Mouse (Mus musculus) MEL (cell line): ENCODE data around the gene Cmbl. TPM values are rescaled to one million over a fixed set of nuclear protein-coding genes. Genes with fewer than 3 reads are reported as not detected.

Source experiments
- DNase-seq: peaks from one replicate; pipeline ENCODE4 v3.0.0; 2011; ENCODE audit warnings: low read depth, low spot score
- H3K27ac ChIP-seq: 2 replicates; pipeline ENCODE4 v1.5.1; 2012; ENCODE audit warnings: low read depth, mild to moderate bottlenecking, control low read depth, low read length, moderate library complexity; ENCODE audit not compliant: control insufficient read depth
- H3K27me3 ChIP-seq, 2 experiments: fragments of 150-350 bp in 1 of 2; sonication (generic) in 1 of 2; 2 replicates each; pipeline ENCODE4 v1.6.1; 2012; ENCODE audit warnings: low read length in 2 of 2, mild to moderate bottlenecking in 2 of 2, improper control_type of control experiment in 1 of 2, moderate library complexity in 1 of 2; ENCODE audit not compliant: insufficient read depth in 2 of 2, control insufficient read depth in 1 of 2
- H3K36me3 ChIP-seq, 2 experiments: 2 replicates each; pipeline ENCODE4 v1.6.1; 2012 to 2014; ENCODE audit warnings: low read length in 2 of 2, improper control_type of control experiment in 1 of 2, inconsistent platforms in 1 of 2, mild to moderate bottlenecking in 1 of 2; ENCODE audit not compliant: insufficient read depth in 2 of 2, control insufficient read depth in 1 of 2
- H3K4me1 ChIP-seq, 2 experiments: fragments of 150-350 bp in 1 of 2; sonication (generic) in 1 of 2; 2 replicates each; pipeline ENCODE4 v1.6.1; 2012; ENCODE audit warnings: low read length in 2 of 2, improper control_type of control experiment in 1 of 2, mild to moderate bottlenecking in 1 of 2; ENCODE audit not compliant: insufficient read depth in 2 of 2, control insufficient read depth in 1 of 2
- H3K4me3 ChIP-seq, 2 experiments: fragments of 150-350 bp in 1 of 2; sonication (generic) in 1 of 2; 2 replicates each; pipeline ENCODE4 v1.5.1; 2012; ENCODE audit warnings: low read depth in 2 of 2, low read length in 2 of 2, mild to moderate bottlenecking in 2 of 2, moderate library complexity in 2 of 2, control low read depth in 1 of 2, improper control_type of control experiment in 1 of 2; ENCODE audit not compliant: control insufficient read depth in 1 of 2, insufficient read depth in 1 of 2
- H3K79me2 ChIP-seq: 2 replicates; pipeline ENCODE4 v1.6.1; 2012; ENCODE audit warnings: mild to moderate bottlenecking, low read length, moderate library complexity; ENCODE audit not compliant: control insufficient read depth, poor library complexity, insufficient read depth
- H3K9ac ChIP-seq: 2 replicates; pipeline ENCODE4 v1.6.1; 2012; ENCODE audit warnings: low read depth, mild to moderate bottlenecking, control low read depth, low read length, moderate library complexity; ENCODE audit not compliant: control insufficient read depth, poor library complexity, severe bottlenecking
- H3K9me3 ChIP-seq: fragments of 150-350 bp; sonication (generic); replicated peaks from 2 replicates; pipeline ENCODE4 v1.6.1; 2012; ENCODE audit warnings: mild to moderate bottlenecking, low read length, improper control_type of control experiment, moderate library complexity; ENCODE audit not compliant: insufficient read depth
- BHLHE40 ChIP-seq: IDR thresholded peaks from 2 replicates; pipeline ENCODE4 v1.6.1; 2012; ENCODE audit warnings: low read depth, mild to moderate bottlenecking, inconsistent platforms, low read length, improper control_type of control experiment, borderline replicate concordance
- CHD2 ChIP-seq: IDR thresholded peaks from 2 replicates; pipeline ENCODE4 v1.6.1; 2011; ENCODE audit warnings: low read length, improper control_type of control experiment
- CTCF ChIP-seq, 3 experiments: IDR thresholded peaks in 2 of 3; conservative IDR thresholded peaks in 1 of 3; 2 replicates each; pipeline ENCODE4 v1.5.1; 2011 to 2012; ENCODE audit warnings: low read length in 3 of 3, low read depth in 2 of 3, mild to moderate bottlenecking in 2 of 3, improper control_type of control experiment in 1 of 3, inconsistent platforms in 1 of 3, mixed read lengths in 1 of 3, moderate library complexity in 1 of 3; ENCODE audit not compliant: control insufficient read depth in 1 of 3, insufficient read depth in 1 of 3, poor library complexity in 1 of 3, severe bottlenecking in 1 of 3
- EP300 ChIP-seq, 2 experiments: IDR thresholded peaks; 2 replicates each; pipeline ENCODE4 v1.6.1; 2011; ENCODE audit warnings: improper control_type of control experiment in 2 of 2, low read length in 2 of 2, low read depth in 1 of 2, mild to moderate bottlenecking in 1 of 2
- HCFC1 ChIP-seq: IDR thresholded peaks from 2 replicates; pipeline ENCODE4 v1.6.1; 2012; ENCODE audit warnings: low read depth, mild to moderate bottlenecking, inconsistent platforms, low read length, improper control_type of control experiment, moderate library complexity
- JUND ChIP-seq: IDR thresholded peaks from 2 replicates; pipeline ENCODE4 v1.6.1; 2011; ENCODE audit warnings: low read depth, mild to moderate bottlenecking, improper control_type of control experiment, low read length
- KAT2A ChIP-seq: conservative IDR thresholded peaks from 2 replicates; pipeline ENCODE4 v1.6.1; 2012; ENCODE audit warnings: low read depth, low read length, improper control_type of control experiment, inconsistent platforms
- MAX ChIP-seq: IDR thresholded peaks from 2 replicates; pipeline ENCODE4 v1.6.1; 2011; ENCODE audit warnings: low read length, improper control_type of control experiment
- MAZ ChIP-seq: IDR thresholded peaks from 2 replicates; pipeline ENCODE4 v1.6.1; 2012; ENCODE audit warnings: low read depth, mild to moderate bottlenecking, inconsistent platforms, low read length, improper control_type of control experiment
- MXI1 ChIP-seq: IDR thresholded peaks from 2 replicates; pipeline ENCODE4 v1.6.1; 2011; ENCODE audit warnings: mild to moderate bottlenecking, low read depth, low read length, improper control_type of control experiment
- NELFE ChIP-seq: IDR thresholded peaks from 2 replicates; pipeline ENCODE4 v1.6.1; 2011; ENCODE audit warnings: low read depth, low read length, improper control_type of control experiment
- NRF1 ChIP-seq: IDR thresholded peaks from 2 replicates; pipeline ENCODE4 v1.6.1; 2014; ENCODE audit warnings: low read depth, mild to moderate bottlenecking, inconsistent platforms, low read length, improper control_type of control experiment, moderate library complexity; ENCODE audit not compliant: poor library complexity, insufficient read depth, severe bottlenecking
- POLR2A ChIP-seq, 2 experiments: IDR thresholded peaks; 2 replicates each; pipeline ENCODE4 v1.6.1; 2011 to 2012; ENCODE audit warnings: low read length in 2 of 2, mild to moderate bottlenecking in 2 of 2, control low read depth in 1 of 2, improper control_type of control experiment in 1 of 2, low read depth in 1 of 2, moderate library complexity in 1 of 2; ENCODE audit not compliant: control insufficient read depth in 1 of 2, insufficient read depth in 1 of 2, poor library complexity in 1 of 2
- POLR2AphosphoS5 ChIP-seq: IDR thresholded peaks from 2 replicates; pipeline ENCODE4 v1.6.1; 2012; ENCODE audit warnings: low read depth, borderline replicate concordance, mild to moderate bottlenecking, inconsistent platforms, low read length, moderate library complexity, mixed read lengths
- RAD21 ChIP-seq: IDR thresholded peaks from 2 replicates; pipeline ENCODE4 v1.6.1; 2011; ENCODE audit warnings: mild to moderate bottlenecking, low read depth, low read length, improper control_type of control experiment
- RCOR1 ChIP-seq: IDR thresholded peaks from 2 replicates; pipeline ENCODE4 v1.6.1; 2012; ENCODE audit warnings: low read depth, mild to moderate bottlenecking, inconsistent platforms, low read length, improper control_type of control experiment
- SIN3A ChIP-seq: IDR thresholded peaks from 2 replicates; pipeline ENCODE4 v1.6.1; 2012; ENCODE audit warnings: low read length, improper control_type of control experiment, inconsistent platforms
- SMC3 ChIP-seq: IDR thresholded peaks from 2 replicates; pipeline ENCODE4 v1.6.1; 2011; ENCODE audit warnings: low read depth, low read length, improper control_type of control experiment
- TBP ChIP-seq: IDR thresholded peaks from 2 replicates; pipeline ENCODE4 v1.8.0; 2011; ENCODE audit warnings: low read depth, low read length, improper control_type of control experiment
- TCF12 ChIP-seq: IDR thresholded peaks from 2 replicates; pipeline ENCODE4 v1.6.1; 2014; ENCODE audit warnings: low read depth, mild to moderate bottlenecking, inconsistent platforms, low read length, improper control_type of control experiment, moderate library complexity
- UBTF ChIP-seq: IDR thresholded peaks from 2 replicates; pipeline ENCODE4 v1.6.1; 2012; ENCODE audit warnings: low read depth, mild to moderate bottlenecking, inconsistent platforms, low read length, improper control_type of control experiment, moderate library complexity, borderline replicate concordance; ENCODE audit not compliant: insufficient read depth
- USF1 ChIP-seq: IDR thresholded peaks from 2 replicates; pipeline ENCODE4 v1.6.1; 2014; ENCODE audit warnings: low read depth, mild to moderate bottlenecking, inconsistent platforms, low read length, improper control_type of control experiment, moderate library complexity
- ZKSCAN1 ChIP-seq: IDR thresholded peaks from 2 replicates; pipeline ENCODE4 v1.6.1; 2012; ENCODE audit warnings: low read depth, mild to moderate bottlenecking, inconsistent platforms, low read length, improper control_type of control experiment, moderate library complexity
- ZMIZ1 ChIP-seq: IDR thresholded peaks from 2 replicates; pipeline ENCODE4 v1.6.1; 2012; ENCODE audit warnings: low read depth, mild to moderate bottlenecking, inconsistent platforms, low read length, improper control_type of control experiment, moderate library complexity
- ZNF384 ChIP-seq: IDR thresholded peaks from 2 replicates; pipeline ENCODE4 v1.6.1; 2012; ENCODE audit warnings: low read depth, mild to moderate bottlenecking, inconsistent platforms, low read length, improper control_type of control experiment
- polyA plus RNA-seq, 2 experiments: library from polyadenylated mRNA; stranded (reverse) in 1 of 2; unstranded in 1 of 2; fragments of >175 nt in 1 of 2; fragments of >200 nt in 1 of 2; gene quantifications; 2 replicates each; pipeline versions ENCODE4 v1.2.1 to v1.2.4; 2012; ENCODE audit warnings: low replicate concordance in 2 of 2, low read depth in 1 of 2; ENCODE audit not compliant: insufficient read length in 2 of 2, insufficient read depth in 1 of 2, missing spikeins in 1 of 2
- total RNA-seq: library from RNA; depleted of rRNA; stranded (reverse); fragments of 300-350 nt; gene quantifications from 2 replicates; pipeline ENCODE4 v1.2.3, GENCODE M21; 2012

Cmbl gene
- total and polyA plus RNA-seq, 3 experiments = 0.22 to 0.31 TPM; not detected in 1

- Histone ChIP-seq H3K4me1 (peaks cover 28 to 32% of the 10 kb centered on the region in 2 experiments), H3K79me2 (peaks cover 59% of the 10 kb centered on the region), H3K27ac (peak overlapping the region; percentile 60), H3K36me3 (peaks cover 2 to 48% of the 10 kb centered on the region in 2 experiments; a peak in 3 of 4 replicates), H3K9ac (peak overlapping the region; percentile 97), H3K27me3 (no peaks in the 10 kb centered on the region), H3K4me3 (peak overlapping the region; percentile 94 to 97), H3K9me3 (no peaks in the 10 kb centered on the region)
- peak; percentile 83 for TF ChIP-seq SIN3A
- peak; percentile 43 for TF ChIP-seq MAX
- peak; percentile 75 for TF ChIP-seq MXI1
- TF ChIP-seq SMC3 = 0 out of 2 replicates have a peak, but pooled peaks have one; percentile 6
- TF ChIP-seq RAD21 = no peak
- 0 out of 2 replicates have a peak, but pooled peaks have one; percentile 16 for TF ChIP-seq NELFE
- 0 out of 4 replicates have a peak, but pooled peaks of 1 of the 2 experiments have one; percentile 10 for TF ChIP-seq POLR2A (IDR thresholded peaks at IDR 0.05; ENCODE audit: control insufficient read depth in 1 of 2, insufficient read depth in 1 of 2, low read depth in 1 of 2, low read length in 2 of 2, poor library complexity in 1 of 2)
- no peak for TF ChIP-seq JUND
- 0 out of 2 replicates have a peak, but pooled peaks have one; percentile 18 for TF ChIP-seq MAZ
- TF ChIP-seq EP300 (IDR thresholded peaks at IDR 0.05; ENCODE audit: low read depth in 1 of 2, low read length in 2 of 2) = no peak
- TF ChIP-seq UBTF = 0 out of 2 replicates have a peak, but pooled peaks have one; percentile 17
- peak; percentile 61 for DNase-seq
These were observed 35.2 kb upstream of the Cmbl start for GRCm38 (mm10) chr15:31529811-31530658.

- H3K9me3 ChIP-seq = no peaks in the 10 kb centered on the region
- H3K4me1 ChIP-seq = peaks cover 36 to 38% of the 10 kb centered on the region in 2 experiments
- peaks cover 2 to 52% of the 10 kb centered on the region in 2 experiments; a peak in 3 of 4 replicates for H3K36me3 ChIP-seq
- peak; percentile 91 for DNase-seq
- no peaks in the 10 kb centered on the region for H3K27me3 ChIP-seq
- H3K79me2 ChIP-seq = peaks cover 51% of the 10 kb centered on the region
- H3K4me3 ChIP-seq = peak within 1 kb of the TSS; percentile 97
- peak within 1 kb of the TSS; percentile 91 for H3K27ac ChIP-seq
- H3K9ac ChIP-seq = peak within 1 kb of the TSS; percentile 97
- TF ChIP-seq CTCF (IDR thresholded peaks at IDR 0.05 in 2 of 3, conservative IDR thresholded peaks at IDR 0.05 in 1 of 3; ENCODE audit: control insufficient read depth in 1 of 3, insufficient read depth in 1 of 3, low read depth in 2 of 3, low read length in 3 of 3, poor library complexity in 1 of 3, severe bottlenecking in 1 of 3) (no peak), ZNF384 (no peak), ZMIZ1 (peak; percentile 74; the same call in 1 of the 2 replicates), MAX (no peak; the same call in 1 of the 2 replicates), TBP (0 out of 2 replicates have a peak, but pooled peaks have one; percentile 1), ZKSCAN1 (no peak), TCF12 (peak; percentile 39), MAZ (peak; percentile 67; the same call in 1 of the 2 replicates), POLR2A (IDR thresholded peaks at IDR 0.05; ENCODE audit: control insufficient read depth in 1 of 2, insufficient read depth in 1 of 2, low read depth in 1 of 2, low read length in 2 of 2, poor library complexity in 1 of 2) (peak; percentile 48 to 50; a peak in 2 of 4 replicates), KAT2A (peak; percentile 13; the same call in 1 of the 2 replicates), NRF1 (peak; percentile 32; the same call in 1 of the 2 replicates), USF1 (no peak), POLR2AphosphoS5 (no peak; the same call in 1 of the 2 replicates), CHD2 (no peak), HCFC1 (peak; percentile 72; the same call in 1 of the 2 replicates), EP300 (IDR thresholded peaks at IDR 0.05; ENCODE audit: low read depth in 1 of 2, low read length in 2 of 2) (no peak), RCOR1 (no peak), MXI1 (no peak), JUND (no peak), BHLHE40 (0 out of 2 replicates have a peak, but pooled peaks have one; percentile 19), NELFE (peak; percentile 85)
These were observed 34.3 kb upstream of the Cmbl start, which contains the start of gene March6 for GRCm38 (mm10) chr15:31530659-31531445. TSS of gene March6 (minus strand) at chr15:31531053.
